Mouse (Mus musculus): Measurements from ENCODE around the gene Gm21822. TPM values are rescaled to one million over a fixed set of nuclear protein-coding genes. Genes with fewer than 3 reads are reported as not detected.
"Not testable (repeated sequence)": the region's sequence is repeated elsewhere in the genome, so short reads cannot be mapped to it uniquely, and the experiment has no call there.

Gene Gm21822
- not detected in 2 replicates for polyA plus RNA-seq (2012; rRNA removed)

DNA sequence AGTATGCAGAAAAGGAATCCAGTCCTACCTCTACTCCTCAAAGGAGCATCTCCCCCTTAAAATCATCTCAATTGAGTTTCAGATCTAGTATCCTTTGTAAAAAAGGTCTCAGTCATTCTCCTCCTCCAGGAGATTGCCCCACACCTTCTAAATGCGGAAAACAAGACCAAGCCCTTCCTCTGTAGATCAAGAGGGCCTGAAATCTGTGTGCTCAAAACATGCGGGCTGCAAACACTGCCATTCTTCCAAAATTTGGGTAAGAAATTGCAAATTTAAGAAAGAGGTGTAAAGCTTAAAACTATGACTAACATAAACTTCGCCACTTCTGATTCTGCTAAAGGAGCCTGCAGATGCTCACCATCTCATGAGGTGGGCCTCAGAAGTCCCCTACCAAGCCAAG is at the start of gene Gm21822:
Gene Gm21822 (plus strand): TSS at position 301 of the 400 bp plus-strand sequence.
- DNase-seq (ENCODE audit: extremely low spot score in 1 of 2, low spot score in 1 of 2) = not testable (repeated sequence)
